25 mouse cellular contexts compared by ENCODE assay signal in genomic region chr6:143064047-143064446, GRCm38 (mm10). TPM values are rescaled to one million over a fixed set of nuclear protein-coding genes. Genes with fewer than 3 reads are reported as not detected.
DNase-seq lines count a peak whose midpoint lies in the region; ATAC-seq and TF ChIP-seq lines count a peak whose summit lies in the region.
"Had no signal": no experiment of that assay in that cellular context is flagged by ENCODE, and none has a peak within 500 bp of the region (broad histone marks: within the 10 kb centered on the region; RNA-seq: fewer than 3 reads in every experiment).

No protein-coding gene starts in this region.

- no peak for TF ChIP-seq CTCF in intestine, postnatal 0 days (IDR thresholded peaks at IDR 0.05; ENCODE audit: low read depth)
- TF ChIP-seq CTCF in G1E (IDR thresholded peaks at IDR 0.05; ENCODE audit: low read depth, low read length) = no peak
- TF ChIP-seq CTCF in gastrocnemius, adult 2 months (IDR thresholded peaks at IDR 0.05) = no peak

- intact Hi-C loops in gastrocnemius, adult 2 months (cut with DNase I) = no loop called here

- H3K27me3 ChIP-seq in intestine, embryonic 15.5 days (replicated peaks) = no peaks in the 10 kb centered on the region
- H3K27me3 ChIP-seq in intestine, postnatal 0 days (replicated peaks; ENCODE audit: control insufficient read depth, insufficient read depth, low read length) = no peaks in the 10 kb centered on the region
- H3K27me3 ChIP-seq in G1E (ENCODE audit: insufficient read depth, low read length) = no peaks in the 10 kb centered on the region
- H3K27me3 ChIP-seq: CH12.LX; forebrain, embryonic 13.5 days had no signal

- H3K36me3 ChIP-seq in intestine, embryonic 15.5 days = no peaks in the 10 kb centered on the region
- peaks cover 8% of the 10 kb centered on the region for H3K36me3 ChIP-seq in intestine, postnatal 0 days (ENCODE audit: control insufficient read depth, insufficient read depth)
- peaks cover 63% of the 10 kb centered on the region for H3K36me3 ChIP-seq in G1E (replicated peaks)

- no peak overlapping the region for H3K9ac ChIP-seq in intestine, embryonic 15.5 days
- H3K9ac ChIP-seq in intestine, postnatal 0 days (ENCODE audit: low read depth, low read length) = no peak overlapping the region
- H3K9ac ChIP-seq: forebrain, embryonic 13.5 days had no signal

- 63% methylated on average over 2 of the region's 2 CpGs for WGBS in intestine, embryonic 15.5 days
- 52% methylated on average over 2 of the region's 2 CpGs for WGBS in intestine, postnatal 0 days

- H3K4me1 ChIP-seq in intestine, embryonic 15.5 days (replicated peaks) = no peaks in the 10 kb centered on the region
- H3K4me1 ChIP-seq in intestine, postnatal 0 days (replicated peaks; ENCODE audit: control insufficient read depth, insufficient read depth, low read length) = no peaks in the 10 kb centered on the region
- peaks cover 48% of the 10 kb centered on the region for H3K4me1 ChIP-seq in G1E (ENCODE audit: insufficient read depth, low read depth, low read length)
- H3K4me1 ChIP-seq: forebrain, embryonic 13.5 days; limb, embryonic 10.5 days had no signal

- H3K4me2 ChIP-seq in intestine, embryonic 15.5 days (replicated peaks) = no peak overlapping the region
- no peak overlapping the region for H3K4me2 ChIP-seq in intestine, postnatal 0 days (replicated peaks; ENCODE audit: low read depth)
- H3K4me2 ChIP-seq: forebrain, embryonic 13.5 days had no signal

- H3K9me3 ChIP-seq in intestine, embryonic 15.5 days = no peaks in the 10 kb centered on the region
- H3K9me3 ChIP-seq in intestine, postnatal 0 days (ENCODE audit: control insufficient read depth) = no peaks in the 10 kb centered on the region
- H3K9me3 ChIP-seq in G1E (replicated peaks) = no peaks in the 10 kb centered on the region
- H3K9me3 ChIP-seq: forebrain, embryonic 13.5 days; hindbrain, embryonic 10.5 days; limb, embryonic 10.5 days had no signal

- peak; percentile 34; the same call in 1 of the 2 replicates for ATAC-seq in intestine, embryonic 15.5 days
- ATAC-seq in intestine, postnatal 0 days = no peak
- ATAC-seq in G1E (ENCODE audit: extremely low read depth, insufficient number of reproducible peaks, low FRiP score, poor library complexity, severe bottlenecking) = peak; percentile 74
- ATAC-seq in granulocyte monocyte progenitor cell, adult 5-6 weeks (replicated peaks; ENCODE audit: poor library complexity, severe bottlenecking) = peak; percentile 81
- ATAC-seq in megakaryocyte progenitor cell, adult 5-6 weeks (replicated peaks; ENCODE audit: poor library complexity) = peak; percentile 62
- ATAC-seq: activated CD4-positive, CD25-positive, alpha-beta regulatory T cell, adult 4 months; forebrain, embryonic 13.5 days; hindbrain, embryonic 16.5 days; lung, postnatal 0 days had no signal

- no peak overlapping the region for H3K4me3 ChIP-seq in intestine, embryonic 15.5 days (replicated peaks)
- no peak overlapping the region for H3K4me3 ChIP-seq in intestine, postnatal 0 days (ENCODE audit: low read depth, low read length)
- no peak overlapping the region for H3K4me3 ChIP-seq in G1E (ENCODE audit: low read depth, low read length)
- no peak overlapping the region for H3K4me3 ChIP-seq in gastrocnemius, adult 2 months
- H3K4me3 ChIP-seq: forebrain, embryonic 13.5 days; heart, adult 2 months; hindbrain, embryonic 10.5 days; limb, embryonic 10.5 days had no signal

- DNase-seq in G1E (ENCODE audit: low spot score) = peak; percentile 26
- no peak for DNase-seq in gastrocnemius, adult 2 months
- DNase-seq in gastrocnemius, adult 18-20 months (ENCODE audit: low spot score) = no peak
- DNase-seq in cerebellum, postnatal 25 days = no peak
- DNase-seq: adrenal gland, adult 8-10 months; B cell, adult 2 months; cerebellum, adult 18-20 months; cerebellum, postnatal 36 days; heart, adult 2 months; kidney, adult 2 months; kidney, postnatal 14 days; midbrain, embryonic 14.5 days; thymus, adult 18-20 months; thymus, postnatal 4 days had no signal

- H3K27ac ChIP-seq in intestine, embryonic 15.5 days = no peak overlapping the region
- H3K27ac ChIP-seq in intestine, postnatal 0 days (ENCODE audit: low read depth, low read length) = no peak overlapping the region
- no peak overlapping the region for H3K27ac ChIP-seq in gastrocnemius, adult 2 months
- H3K27ac ChIP-seq: forebrain, embryonic 13.5 days; heart, adult 2 months; hindbrain, embryonic 10.5 days; limb, embryonic 10.5 days had no signal

RNA-seq across cellular contexts. Expression of gene C2cd5, which starts 35.9 kb away (rescaled TPM):
- 19.8 and 22.0 TPM in 2 replicates for polyA plus RNA-seq in intestine, embryonic 15.5 days (2015; fragmentation: Nextera tagmentation; extraction: Ambion mirVana)
- polyA plus RNA-seq in intestine, postnatal 0 days (2015; fragmentation: Nextera tagmentation; extraction: Ambion mirVana) = 10.2 and 10.4 TPM in 2 replicates
- total RNA-seq in G1E (2014; fragmentation: Nextera tagmentation) (137 and 149 TPM in 2 replicates), G1E (2017) (44.0 and 49.8 TPM in 2 replicates)
- polyA plus RNA-seq in G1E (2012) = 12.4 and 16.8 TPM in 2 replicates
- total RNA-seq in granulocyte monocyte progenitor cell, adult 5-6 weeks (2014; fragmentation: Nextera tagmentation) = 80.3 and 105 TPM in 2 replicates
- 50.8 and 51.8 TPM in 2 replicates for total RNA-seq in granulocyte monocyte progenitor cell, adult 5-6 weeks (2017)
- total RNA-seq in megakaryocyte progenitor cell, adult 5-6 weeks (2015) = 60.7 and 65.3 TPM in 2 replicates
- 38.1 and 56.2 TPM in 2 replicates for total RNA-seq in megakaryocyte progenitor cell, adult 5-6 weeks (2017)
- 10 to 100 TPM in 1 of 2 experiments, 1 to 10 TPM in 1; 6.9 to 11.9 TPM for total RNA-seq in gastrocnemius, adult 2 months (2021)
- total RNA-seq in gastrocnemius, adult 18-20 months (2021) = 1 to 10 TPM; 6.1 to 6.8 TPM
